Mouse (Mus musculus) spleen, postnatal 36 days (tissue): ENCODE data around the gene Jade2.

Source experiments
- DNase-seq, 2 experiments: peaks; one replicate each; pipeline ENCODE4 v3.0.0; 2022; ENCODE audit warnings: low spot score in 2 of 2, mixed read lengths in 1 of 2

Jade2 gene

DNA sequence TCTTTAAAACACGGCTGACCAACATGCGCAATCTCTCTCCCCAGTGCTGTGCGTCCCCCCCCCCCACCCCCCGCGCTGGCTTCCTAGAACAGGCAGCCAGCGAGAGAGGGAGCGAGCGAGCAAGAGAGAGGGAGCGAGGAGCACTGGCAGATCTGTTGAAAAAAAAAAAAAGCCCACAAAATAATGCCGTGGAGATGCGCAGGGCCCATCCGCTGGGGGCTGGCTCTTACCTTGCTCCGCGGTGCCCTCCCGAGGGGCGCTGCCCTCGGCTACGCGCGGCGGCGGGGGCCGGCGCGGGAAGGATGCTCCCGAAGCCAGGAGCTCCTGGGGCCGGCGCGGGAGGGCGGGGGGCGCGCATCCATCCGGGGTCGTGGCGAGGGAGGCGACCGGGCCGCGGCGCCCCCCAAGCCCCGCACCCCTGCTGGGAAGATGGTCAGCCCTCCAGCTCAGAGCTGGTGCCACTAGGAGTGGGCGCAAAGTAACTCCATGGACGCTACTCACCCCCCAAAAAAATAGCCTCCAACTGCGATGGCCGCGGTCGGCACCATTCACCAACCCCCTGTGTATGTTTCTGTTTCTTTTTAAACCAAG lies at the start of gene Jade2:
Gene Jade2, minus strand, starts transcription at position 573 of the 591 bp plus-strand sequence.
- peak; percentile 44 to 51 for DNase-seq

DNA sequence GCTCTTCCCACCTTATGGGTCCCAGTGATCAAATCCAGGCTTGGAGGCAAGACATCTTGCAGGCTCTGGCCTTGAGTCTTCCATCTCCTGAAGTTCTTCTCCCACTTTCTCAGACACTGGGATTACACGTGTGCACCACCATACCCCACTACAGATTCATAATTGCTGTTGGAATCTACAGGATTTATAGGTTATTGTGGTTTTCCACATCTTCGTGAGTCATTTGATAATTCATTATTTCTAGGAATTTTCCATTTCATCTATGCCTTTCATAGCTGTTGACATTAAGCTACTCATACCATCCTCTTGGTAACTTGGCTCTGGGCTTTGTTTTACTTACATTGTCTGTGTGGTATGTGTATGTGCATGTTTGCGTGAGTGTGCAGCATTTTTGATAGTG lies 46.8 kb upstream of the Jade2 start:
- no peak for DNase-seq

DNA sequence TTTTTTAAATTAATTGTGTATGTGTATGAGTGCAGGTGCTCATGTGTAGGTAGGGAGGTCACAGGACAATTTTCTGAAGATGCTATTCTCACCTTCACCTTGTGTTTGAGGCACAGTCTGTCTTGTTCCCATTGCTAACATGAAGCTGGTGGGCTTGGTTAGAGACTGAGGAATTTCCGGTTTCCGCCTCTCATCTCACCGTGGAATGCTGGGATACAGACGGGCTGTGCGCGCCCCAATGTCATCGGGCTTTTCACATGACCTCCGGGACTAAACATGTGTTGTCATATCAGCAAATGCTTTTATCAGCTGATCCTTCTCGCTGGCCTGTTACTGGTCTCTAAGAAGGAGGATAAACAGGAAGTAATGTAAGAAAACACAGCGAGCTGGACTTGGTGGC lies 42.2 kb upstream of the Jade2 start:
- DNase-seq: no peak

DNA sequence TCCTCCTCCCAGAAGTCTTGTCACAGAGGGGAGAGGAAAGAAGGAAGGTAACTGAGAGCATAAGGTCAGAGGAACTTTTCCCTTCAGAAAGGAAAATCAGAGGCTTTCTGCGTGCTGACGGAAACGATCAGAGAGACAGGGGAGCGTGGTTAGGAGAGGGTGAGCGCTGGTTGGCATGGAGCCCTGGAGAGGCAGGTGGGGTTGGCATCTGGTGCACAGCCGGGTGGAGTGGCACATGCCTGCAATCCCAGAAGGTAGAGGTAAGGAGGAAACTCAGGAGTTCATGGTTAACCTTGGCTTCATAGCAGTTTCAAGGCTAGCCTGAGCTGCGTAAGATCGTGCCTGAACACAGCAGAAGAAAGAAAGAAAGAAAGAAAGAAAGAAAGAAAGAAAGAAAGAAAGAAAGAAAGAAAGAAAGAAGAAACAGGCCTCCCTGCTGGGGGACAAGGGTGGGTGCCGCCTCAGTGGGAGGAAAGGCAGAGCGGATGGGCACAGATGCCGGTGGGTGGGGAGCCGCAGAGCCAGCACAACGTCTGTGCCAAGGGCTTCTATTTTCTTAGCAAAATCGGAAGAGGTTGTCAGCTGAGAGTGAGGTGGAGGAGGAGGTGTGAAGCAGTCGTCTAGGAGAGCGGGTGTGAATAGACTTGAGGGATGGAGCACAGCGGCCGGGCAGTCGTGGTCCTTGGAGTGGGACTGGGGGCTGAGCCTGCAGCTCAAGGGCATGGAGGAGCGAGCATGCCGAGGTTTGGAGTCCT lies 41.0 kb upstream of the Jade2 start:
- DNase-seq: no peak

DNA sequence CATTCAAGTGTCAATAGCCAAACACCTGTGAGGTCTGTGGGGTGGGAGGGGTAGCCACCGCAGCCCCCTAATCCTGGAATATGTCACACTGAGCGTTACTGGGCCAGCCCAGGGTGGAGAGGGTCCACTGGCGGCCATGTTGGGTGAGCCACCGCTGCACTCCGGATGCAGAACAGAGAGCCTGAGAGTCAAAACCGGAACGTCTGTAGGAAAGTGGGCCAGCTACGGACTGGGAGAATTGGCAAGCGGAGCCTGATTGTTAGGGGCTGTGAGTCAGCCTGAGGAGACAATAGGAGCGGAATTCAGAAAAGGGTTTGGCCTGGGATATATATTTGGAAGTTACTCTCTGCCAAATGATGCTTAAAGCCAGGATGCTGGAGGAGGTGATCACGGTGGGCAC lies 39.9 kb upstream of the Jade2 start:
- DNase-seq: no peak

DNA sequence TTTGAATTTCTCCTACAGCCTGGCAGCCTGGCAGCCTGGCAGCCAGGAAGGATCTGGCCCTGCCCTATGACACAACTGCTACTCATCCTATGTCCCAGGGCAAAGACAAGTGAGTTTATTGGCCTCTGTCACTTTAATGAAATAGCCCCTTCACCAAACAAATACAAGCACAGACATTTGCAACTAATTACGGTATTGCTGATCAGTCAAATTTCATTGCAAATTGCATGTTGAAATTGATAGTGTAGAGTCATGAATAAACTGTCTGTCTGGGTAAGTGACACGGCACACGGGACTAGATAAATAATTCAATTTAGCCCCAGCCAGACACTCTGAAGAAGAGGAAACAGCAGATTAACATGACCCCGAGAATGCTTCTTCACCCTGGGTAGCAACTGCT lies 38.6 kb upstream of the Jade2 start:
- DNase-seq: no peak

DNA sequence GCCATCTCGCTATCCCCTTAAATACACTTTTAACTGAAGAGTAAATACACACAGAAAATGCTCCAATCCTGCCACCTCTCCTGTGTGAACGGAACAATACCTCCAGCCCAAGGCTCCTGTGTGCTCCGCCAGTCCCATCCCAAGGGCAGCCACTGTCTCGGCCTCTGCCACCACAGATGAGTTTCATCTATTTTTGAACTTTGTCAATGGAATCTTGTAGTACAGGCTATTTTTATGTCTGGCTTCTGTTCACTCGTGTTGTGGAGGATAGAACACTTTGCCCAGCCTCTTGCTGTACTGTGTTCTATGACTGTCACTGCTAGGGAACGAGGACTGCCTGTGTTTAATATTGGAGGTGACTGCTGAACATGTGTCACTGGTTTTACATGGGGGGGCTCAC lies 28.2 kb upstream of the Jade2 start:
- no peak for DNase-seq

DNA sequence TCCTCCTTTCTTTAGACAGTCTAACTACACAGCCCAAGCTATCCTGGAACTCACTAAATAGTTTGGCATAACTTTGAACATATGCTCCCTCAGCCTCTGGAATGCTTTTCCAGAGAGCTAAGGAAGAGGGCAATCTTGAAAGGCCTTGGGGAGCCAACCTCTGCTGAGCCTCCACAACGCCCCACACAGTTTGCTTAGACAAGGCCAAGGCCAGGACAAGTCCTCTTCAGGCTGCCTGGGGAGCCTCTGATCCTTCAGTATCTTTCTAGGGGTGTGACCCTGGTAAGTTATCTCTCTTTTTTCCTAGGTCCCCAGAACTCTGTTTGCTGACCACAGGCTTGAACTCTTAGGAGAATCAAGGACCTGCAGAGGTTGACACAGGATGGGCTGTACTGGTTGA lies 26.6 kb upstream of the Jade2 start:
- no peak for DNase-seq

DNA sequence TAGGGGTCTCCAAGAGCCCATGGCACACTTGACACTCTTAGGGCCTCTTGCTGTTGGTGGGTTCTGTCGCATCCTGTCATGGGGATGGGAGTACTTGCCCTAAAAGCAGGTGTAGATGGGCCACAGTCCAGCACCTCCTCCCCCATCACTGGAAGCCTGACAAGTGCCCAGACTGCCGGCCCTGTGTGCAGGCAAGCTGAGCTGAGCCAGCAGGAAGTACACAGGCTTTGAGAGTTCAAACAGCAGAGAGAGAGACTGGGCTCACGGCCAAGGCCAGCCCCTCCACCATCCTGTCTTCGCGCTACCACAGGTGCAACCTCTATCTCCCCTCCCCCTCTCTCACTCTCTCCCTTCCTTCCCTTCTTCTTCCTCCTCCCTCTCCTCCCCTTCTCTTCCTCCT lies 26.2 kb upstream of the Jade2 start:
- peak; percentile 74 to 77 for DNase-seq

DNA sequence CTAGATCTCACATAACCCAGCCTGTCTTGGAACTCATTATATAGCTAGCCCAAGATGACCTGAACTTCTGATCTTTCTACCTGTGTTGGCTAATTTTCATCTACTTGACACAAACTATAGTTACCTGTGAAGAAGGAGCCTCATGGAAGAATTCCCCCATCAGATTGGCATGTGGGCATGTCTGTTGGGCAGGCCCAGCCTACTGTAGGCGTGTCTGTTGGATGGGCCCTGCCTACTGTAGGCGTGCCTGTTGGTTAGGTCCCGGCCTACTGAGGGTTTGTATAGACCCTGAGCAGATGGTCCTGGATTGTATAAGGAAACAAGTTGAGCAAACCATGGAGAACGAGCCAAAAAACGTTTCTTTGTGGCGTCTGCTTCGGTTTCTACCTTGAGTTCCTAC lies 24.3 kb upstream of the Jade2 start:
- no peak for DNase-seq

DNA sequence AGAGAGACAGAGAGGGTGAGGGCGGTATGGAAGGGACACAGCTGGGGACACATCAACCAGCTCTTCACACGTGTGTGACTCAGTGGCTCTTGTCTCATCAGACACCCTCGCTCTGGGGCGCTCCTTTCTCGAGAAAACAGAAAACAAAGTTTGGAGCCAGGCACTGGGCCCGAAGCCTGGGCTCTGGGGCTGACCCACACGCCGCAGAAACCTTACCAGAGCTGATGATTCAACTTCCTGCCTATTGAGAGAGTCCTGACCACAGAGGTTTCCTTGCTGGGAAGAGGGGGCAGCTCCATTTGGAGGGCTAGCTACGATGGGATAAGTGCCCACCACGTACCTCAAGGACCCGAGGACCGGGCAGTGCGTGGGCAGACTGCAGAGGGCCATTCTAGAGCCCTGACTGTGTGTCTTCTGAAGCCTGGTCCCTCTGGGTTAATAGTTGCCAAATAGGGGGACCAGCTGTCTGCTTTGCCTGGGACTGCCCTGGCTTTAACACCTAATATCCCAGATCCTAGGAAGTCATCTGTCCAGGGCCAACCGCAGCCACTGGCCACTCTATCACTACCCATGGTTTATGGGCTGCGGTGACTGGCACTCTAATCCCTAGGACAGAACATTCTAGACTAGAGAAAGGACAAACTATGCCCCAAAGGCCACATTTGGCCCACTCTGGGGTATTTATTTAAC lies 23.7 kb upstream of the Jade2 start:
- DNase-seq: no peak

DNA sequence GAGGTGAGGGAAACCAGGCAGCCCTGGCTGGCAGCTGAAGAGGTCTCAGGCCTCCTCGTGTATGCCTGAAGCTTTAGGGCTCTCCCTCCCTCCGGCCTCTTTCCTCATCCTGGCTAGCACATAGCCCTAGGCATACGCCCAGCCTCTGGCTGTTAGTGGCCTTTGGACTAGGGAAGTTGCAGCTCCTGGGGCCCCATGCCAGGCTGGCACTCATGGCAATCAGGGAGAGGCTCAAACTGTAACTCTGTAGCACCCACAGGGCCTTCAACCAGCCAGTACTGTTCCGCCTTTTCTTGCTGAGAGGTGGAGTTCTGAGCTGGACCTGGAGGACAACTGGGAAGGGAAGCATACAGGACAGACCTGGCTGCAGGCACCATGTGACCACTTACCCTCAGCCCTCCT lies 19.5 kb upstream of the Jade2 start:
- DNase-seq: no peak

DNA sequence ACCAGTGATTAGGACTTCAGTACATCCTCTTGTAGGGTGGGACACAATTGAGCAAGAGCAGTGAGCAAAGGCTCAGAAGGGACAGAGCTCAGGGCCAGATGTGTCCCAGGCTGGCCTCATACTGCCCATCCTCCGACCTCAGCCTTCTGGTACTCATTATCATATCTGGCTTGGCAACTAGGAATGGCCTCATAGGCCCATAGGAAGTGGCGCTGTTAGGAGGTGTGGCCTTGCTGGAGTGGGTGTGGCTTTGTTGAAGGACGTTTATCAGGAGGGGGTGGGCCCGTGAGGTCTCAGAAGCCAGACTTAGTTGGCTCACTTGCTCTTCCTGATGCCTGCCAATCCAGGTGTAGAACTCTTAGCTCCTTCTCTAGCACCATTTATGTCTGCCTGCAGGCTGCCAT lies 18.3 kb upstream of the Jade2 start:
- no peak for DNase-seq

DNA sequence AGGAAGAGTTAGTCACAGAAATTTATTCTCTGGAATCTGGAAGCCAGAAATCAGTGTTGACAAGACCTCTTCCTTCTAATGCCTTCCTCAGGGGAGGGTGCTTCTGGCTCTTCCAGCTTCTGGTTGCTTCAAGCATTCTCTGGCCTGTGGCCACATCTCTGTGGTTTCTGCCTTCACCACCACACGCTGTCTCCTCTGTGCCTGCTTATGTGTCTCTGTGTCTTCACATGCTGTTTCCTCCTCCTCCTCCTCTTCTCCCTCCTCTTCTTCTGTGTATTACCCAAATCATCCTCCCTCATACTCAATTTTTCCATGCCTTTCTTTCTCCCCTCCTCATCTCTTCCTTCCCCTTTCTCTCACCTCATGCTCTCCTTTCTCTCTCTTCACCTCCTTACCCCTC lies 17.6 kb upstream of the Jade2 start:
- no peak for DNase-seq

DNA sequence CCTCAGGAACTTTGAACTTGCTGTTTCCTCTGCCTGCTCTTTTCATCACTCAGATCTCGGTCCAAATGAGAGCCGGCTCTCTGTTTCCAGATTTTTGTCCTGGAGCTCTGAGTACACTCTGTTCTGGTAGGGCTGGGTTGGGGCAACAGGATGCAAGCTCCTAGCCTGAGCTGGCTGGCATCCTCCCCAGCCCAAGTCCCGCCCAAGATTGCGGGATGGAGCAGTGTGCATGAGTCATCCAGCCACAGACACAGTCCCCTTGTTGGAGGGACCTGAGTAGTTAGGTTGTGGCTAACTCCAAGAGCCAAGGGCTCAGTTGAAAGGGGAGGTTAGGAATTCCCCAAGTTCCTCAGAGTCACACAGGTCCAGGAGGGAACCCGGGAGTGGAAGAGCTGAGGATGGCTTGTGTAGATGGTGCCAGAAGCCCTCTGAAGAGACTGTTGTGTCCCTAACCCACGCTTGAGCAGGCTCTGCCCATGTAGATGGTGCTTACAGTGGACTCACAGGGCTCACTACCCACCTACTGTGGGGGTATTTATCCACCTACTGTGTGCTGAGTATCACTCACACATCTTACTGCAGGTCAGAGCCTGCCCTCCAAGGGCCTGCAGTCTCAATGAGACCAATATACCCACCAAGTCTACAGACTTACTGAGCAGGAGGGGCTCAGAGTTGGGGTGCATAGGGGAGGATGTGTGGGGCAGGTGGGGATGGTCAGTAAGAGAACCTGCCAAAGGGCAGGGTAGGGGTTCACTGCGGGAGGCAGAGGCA lies 17.0 kb upstream of the Jade2 start:
- no peak for DNase-seq

DNA sequence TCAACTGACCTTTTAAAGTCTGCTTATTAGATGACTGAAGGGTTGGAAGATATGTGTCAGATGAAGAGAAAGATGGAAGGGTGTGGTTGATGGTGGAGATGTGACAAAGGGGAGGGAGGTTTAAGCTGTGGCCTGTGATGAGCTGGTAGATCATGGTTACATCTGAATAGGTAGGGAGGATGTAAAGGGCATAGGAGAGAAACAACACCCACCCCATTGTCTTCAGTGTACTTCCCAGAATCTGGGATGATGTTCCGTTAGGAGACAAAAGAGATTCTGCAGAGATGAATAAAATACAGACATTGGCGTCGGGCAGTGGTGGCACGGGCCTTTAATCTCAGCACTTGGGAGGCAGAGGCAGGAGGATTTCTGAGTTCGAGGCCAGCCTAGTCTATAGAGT lies 15.7 kb upstream of the Jade2 start:
- no peak for DNase-seq

DNA sequence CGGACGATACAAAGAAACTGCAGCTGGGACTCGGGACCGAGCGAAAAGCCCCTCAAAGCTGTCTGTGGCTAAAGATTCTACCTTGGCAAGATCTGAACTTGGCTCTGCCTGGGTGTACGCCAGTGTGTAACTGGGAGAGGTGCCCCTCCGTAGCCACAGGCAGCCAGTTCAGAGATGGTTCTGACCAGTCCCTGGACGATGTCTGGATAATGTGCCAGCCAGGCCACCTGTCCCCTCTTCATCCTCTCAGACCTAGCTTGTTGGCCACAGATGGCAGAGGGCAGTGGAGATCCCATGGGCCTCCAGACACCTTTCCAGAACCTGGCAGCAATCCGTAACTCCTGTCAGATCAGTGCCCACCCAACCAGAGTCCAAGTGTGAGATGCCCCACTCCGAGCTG lies 9.8 kb upstream of the Jade2 start:
- DNase-seq: no peak

DNA sequence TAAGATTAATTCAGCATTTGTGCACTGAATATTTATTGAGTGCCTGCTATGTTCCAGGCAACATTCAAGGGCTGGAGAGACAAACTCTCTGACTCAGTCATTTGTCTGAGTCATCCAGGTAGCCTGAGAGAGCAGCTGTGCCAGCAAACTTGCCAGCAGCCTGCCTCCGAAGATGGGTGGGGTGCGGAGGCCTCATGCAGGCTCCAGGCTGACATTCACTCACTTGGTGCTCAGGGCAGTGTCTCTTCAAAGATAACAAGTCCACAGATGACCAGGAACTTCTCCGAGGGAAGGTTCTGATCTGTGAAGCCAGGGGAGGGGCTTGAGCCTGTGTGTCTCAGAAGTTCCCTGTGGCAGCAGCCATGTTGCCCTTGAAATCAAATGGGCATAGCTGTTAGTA lies 8.6 kb upstream of the Jade2 start:
- no peak for DNase-seq

DNA sequence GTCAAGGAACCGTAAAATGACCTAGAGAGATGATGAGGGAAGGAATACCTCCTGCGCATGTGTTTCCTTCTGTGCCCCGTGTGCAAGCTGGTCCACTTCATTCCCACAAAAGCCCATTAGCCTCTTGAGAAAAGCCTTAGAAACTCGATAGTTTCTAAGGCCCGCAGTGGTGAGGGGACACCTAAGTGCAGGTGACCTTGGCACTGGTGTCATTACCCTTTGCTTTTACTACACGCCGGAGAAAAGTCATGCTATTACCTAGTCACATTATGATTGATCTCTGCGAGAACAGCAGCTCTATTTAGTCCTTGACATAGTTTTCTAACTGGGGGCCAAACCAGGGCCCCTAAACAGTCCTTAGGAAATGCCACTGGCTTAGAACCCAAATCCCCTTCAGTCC lies 3.2 kb upstream of the Jade2 start:
- no peak for DNase-seq

DNA sequence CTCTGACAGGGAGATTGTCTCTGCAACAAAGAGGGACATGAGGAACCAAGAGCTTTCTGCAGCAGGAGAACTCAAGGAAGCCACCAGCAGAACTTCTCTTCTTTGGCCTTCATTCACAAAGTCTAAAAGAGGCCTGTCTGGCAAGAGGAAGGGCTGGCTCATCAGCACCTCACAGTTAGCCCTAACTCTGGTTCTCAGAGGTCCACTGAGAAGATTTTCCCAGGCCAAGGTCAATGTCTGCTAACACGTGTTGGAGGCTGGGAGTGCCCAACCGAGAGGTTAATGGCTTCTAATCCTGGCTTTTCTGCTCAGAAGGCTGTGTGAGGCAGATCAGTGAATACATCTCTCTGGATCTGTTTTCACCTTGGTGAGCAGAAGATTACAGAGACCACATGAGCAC lies 2.1 kb upstream of the Jade2 start:
- DNase-seq: no peak

DNA sequence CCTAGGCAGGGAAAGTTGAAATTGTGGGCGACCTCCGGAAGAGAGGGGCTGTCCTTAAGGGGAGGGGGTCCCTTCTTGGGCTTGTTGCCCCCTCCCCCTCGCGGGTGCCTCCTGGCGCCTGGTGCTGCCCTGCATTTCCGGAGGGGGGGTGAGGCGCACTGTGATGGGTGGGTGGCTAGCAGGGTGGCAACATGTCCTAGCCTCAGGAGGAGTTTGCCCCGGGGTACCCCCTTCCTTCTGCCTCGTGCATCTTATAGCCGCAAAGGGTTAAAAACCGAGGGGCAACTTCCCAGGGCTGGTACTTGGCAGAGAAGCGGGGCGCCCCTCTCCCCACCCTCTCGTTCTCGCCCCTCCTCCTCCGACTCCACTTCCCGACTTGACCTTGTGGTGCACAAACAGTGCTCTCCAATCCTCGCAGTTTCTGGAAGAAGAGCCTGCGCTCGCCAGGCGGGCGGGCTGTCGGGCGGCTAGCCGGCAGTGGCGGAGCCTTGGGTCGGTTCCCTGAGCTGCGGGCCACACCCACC lies 1.1 kb upstream of the Jade2 start:
- DNase-seq: peak; percentile 71 to 74

DNA sequence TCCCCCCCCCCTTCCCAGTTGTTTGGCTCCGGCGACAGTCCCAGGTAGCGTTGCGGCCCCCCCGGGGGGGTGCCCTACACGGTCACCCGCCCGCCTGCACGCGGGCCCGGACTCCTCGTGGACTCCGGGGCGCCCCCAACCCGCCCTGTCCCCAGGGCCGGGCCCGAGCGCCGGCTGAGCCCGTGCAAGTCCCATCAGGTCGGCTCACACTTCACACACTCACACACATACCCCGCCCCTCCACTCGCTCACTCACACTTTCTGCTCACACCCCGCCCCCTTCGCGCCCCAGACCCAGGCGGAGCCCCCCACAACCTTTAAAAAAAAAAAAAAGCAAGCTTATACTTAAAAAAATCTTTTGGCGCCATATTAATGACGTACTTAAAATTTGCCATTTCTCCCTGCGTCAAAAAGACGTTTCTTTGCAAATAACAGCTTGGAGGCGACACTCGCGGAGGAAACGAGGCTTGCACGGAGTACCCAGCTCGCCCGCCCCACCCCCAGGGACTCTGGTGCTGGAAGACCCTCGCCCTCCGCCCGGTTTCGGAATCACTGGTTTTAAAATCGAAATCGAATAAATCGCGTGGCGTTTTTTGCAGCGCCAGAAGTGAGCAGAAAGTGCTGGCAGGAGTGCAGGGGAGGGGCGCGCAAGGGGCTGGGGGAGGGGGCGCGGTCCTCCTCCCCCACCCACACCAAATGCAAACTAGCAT lies 520 bp upstream of the Jade2 start:
- DNase-seq: peak; percentile 80 to 85
